Mouse (Mus musculus) G1E (cell line): ENCODE measurements around the gene Ptrh2. TPM values are rescaled to one million over a fixed set of nuclear protein-coding genes. Genes with fewer than 3 reads are reported as not detected.

Source experiments
- ATAC-seq: 2 replicates; pipeline ENCODE4 v1.8.0; 2016; ENCODE audit warnings: mild to moderate bottlenecking; ENCODE audit not compliant: insufficient number of reproducible peaks, poor library complexity, low FRiP score, severe bottlenecking; ENCODE audit errors: extremely low read depth
- DNase-seq: peaks from one replicate; pipeline ENCODE4 v3.0.0; 2012; ENCODE audit warnings: low spot score
- H3K27me3 ChIP-seq: 2 replicates; pipeline ENCODE4 v1.6.1; 2012; ENCODE audit warnings: mild to moderate bottlenecking, low read length, inconsistent platforms; ENCODE audit not compliant: insufficient read depth
- H3K36me3 ChIP-seq: replicated peaks from 2 replicates; pipeline ENCODE3; 2012; ENCODE audit warnings: mild to moderate bottlenecking, inconsistent platforms
- H3K4me1 ChIP-seq: 2 replicates; pipeline ENCODE4 v1.6.1; 2012; ENCODE audit warnings: low read depth, low read length, inconsistent platforms, mixed read lengths; ENCODE audit not compliant: insufficient read depth
- H3K4me3 ChIP-seq: 2 replicates; pipeline ENCODE4 v1.5.1; 2012; ENCODE audit warnings: low read depth, mild to moderate bottlenecking, inconsistent platforms, low read length, moderate library complexity, mixed read lengths
- H3K9me3 ChIP-seq: replicated peaks from 2 replicates; pipeline ENCODE4 v1.6.1; 2012; ENCODE audit warnings: inconsistent platforms
- CTCF ChIP-seq: IDR thresholded peaks from 2 replicates; pipeline ENCODE4 v1.5.1; 2012; ENCODE audit warnings: low read depth, low read length, inconsistent platforms, mixed read lengths
- GATA1 ChIP-seq: IDR thresholded peaks from 2 replicates; pipeline ENCODE4 v1.6.1; 2012; ENCODE audit warnings: borderline replicate concordance, low read length, inconsistent platforms, mixed read lengths
- GATA2 ChIP-seq: IDR thresholded peaks from 2 replicates; pipeline ENCODE4 v1.6.1; 2012; ENCODE audit warnings: low read depth, low read length, inconsistent platforms, borderline replicate concordance
- POLR2AphosphoS5 ChIP-seq: IDR thresholded peaks from 2 replicates; pipeline ENCODE4 v1.6.1; 2012; ENCODE audit warnings: low read depth, low read length, inconsistent platforms; ENCODE audit not compliant: insufficient replicate concordance
- TAL1 ChIP-seq: conservative IDR thresholded peaks from 2 replicates; pipeline ENCODE4 v1.6.1; 2012; ENCODE audit warnings: low read depth, low read length, inconsistent platforms, mixed read lengths
- polyA plus RNA-seq: library from polyadenylated mRNA; stranded (reverse); fragments of >175 nt; gene quantifications from 2 replicates; pipeline ENCODE4 v1.2.3, GENCODE M21; 2012
- total RNA-seq, 2 experiments: library from RNA; stranded (forward) in 1 of 2; stranded (reverse) in 1 of 2; fragments of 200-1000 nt in 1 of 2; fragments of >200 nt in 1 of 2; fragmentation: Nextera tagmentation in 1 of 2; gene quantifications; 2 replicates each; pipeline ENCODE4 v1.2.3; 2014 to 2017

The Ptrh2 gene
- total and polyA plus RNA-seq, 3 experiments, result 1.7 to 41.0 (median 29.6) TPM

- ATAC-seq (no peak), DNase-seq (no peak)
- Histone ChIP-seq H3K4me3 (no peak overlapping the region), H3K9me3 (no peaks in the 10 kb centered on the region), H3K27me3 (no peaks in the 10 kb centered on the region), H3K36me3 (peaks cover 45% of the 10 kb centered on the region), H3K4me1 (peaks cover 40% of the 10 kb centered on the region)
- TF ChIP-seq GATA1, result no peak
- no peak for TF ChIP-seq GATA2
- no peak for TF ChIP-seq POLR2AphosphoS5
- TF ChIP-seq TAL1, result no peak
- TF ChIP-seq CTCF, result no peak
Observed at GRCm38 (mm10) chr11:86654096-86654495, 29.7 kb upstream of the Ptrh2 start.

GRCm38 (mm10) chr11:86655671-86656070 lies 28.1 kb upstream of the Ptrh2 start:
- DNase-seq (no peak), ATAC-seq (no peak)
- Histone ChIP-seq H3K9me3 (no peaks in the 10 kb centered on the region), H3K4me3 (peak overlapping the region; percentile 37; the same call in 1 of the 2 replicates), H3K36me3 (peaks cover 47% of the 10 kb centered on the region), H3K4me1 (peaks cover 40% of the 10 kb centered on the region), H3K27me3 (no peaks in the 10 kb centered on the region)
- TF ChIP-seq CTCF, result no peak
- TF ChIP-seq GATA2, result no peak
- no peak for TF ChIP-seq GATA1
- no peak for TF ChIP-seq POLR2AphosphoS5
- no peak for TF ChIP-seq TAL1

- H3K4me3 ChIP-seq, result peak overlapping the region; percentile 13; the same call in 1 of the 2 replicates
Observed at GRCm38 (mm10) chr11:86656849-86657567, 26.8 kb upstream of the Ptrh2 start.

GRCm38 (mm10) chr11:86657863-86658262 lies 25.9 kb upstream of the Ptrh2 start:
- Histone ChIP-seq H3K9me3 (no peaks in the 10 kb centered on the region), H3K27me3 (no peaks in the 10 kb centered on the region), H3K36me3 (peaks cover 52% of the 10 kb centered on the region), H3K4me3 (no peak overlapping the region), H3K4me1 (peaks cover 41% of the 10 kb centered on the region)
- peak; percentile 54 for ATAC-seq
- DNase-seq, result no peak
- no peak for TF ChIP-seq GATA2
- TF ChIP-seq GATA1, result no peak

More at GRCm38 (mm10) chr11:86656849-86657567, 26.8 kb upstream of the Ptrh2 start:
- TF ChIP-seq POLR2AphosphoS5, result no peak
- no peak for TF ChIP-seq GATA2
- TF ChIP-seq CTCF, result no peak
- no peak for TF ChIP-seq TAL1
- TF ChIP-seq GATA1, result no peak
- H3K9me3 ChIP-seq, result no peaks in the 10 kb centered on the region
- peaks cover 53% of the 10 kb centered on the region for H3K36me3 ChIP-seq
- no peaks in the 10 kb centered on the region for H3K27me3 ChIP-seq
- ATAC-seq (peak; percentile 43; the same call in 1 of the 2 replicates), DNase-seq (no peak)
- peaks cover 40% of the 10 kb centered on the region for H3K4me1 ChIP-seq

- TF ChIP-seq GATA1 (no peak), CTCF (no peak)
- Histone ChIP-seq H3K4me1 (peaks cover 48% of the 10 kb centered on the region), H3K4me3 (no peak overlapping the region), H3K27me3 (no peaks in the 10 kb centered on the region), H3K9me3 (no peaks in the 10 kb centered on the region), H3K36me3 (peaks cover 67% of the 10 kb centered on the region)
- no peak for ATAC-seq
- no peak for DNase-seq
Observed at GRCm38 (mm10) chr11:86662986-86663895, 20.5 kb upstream of the Ptrh2 start.

DNA sequence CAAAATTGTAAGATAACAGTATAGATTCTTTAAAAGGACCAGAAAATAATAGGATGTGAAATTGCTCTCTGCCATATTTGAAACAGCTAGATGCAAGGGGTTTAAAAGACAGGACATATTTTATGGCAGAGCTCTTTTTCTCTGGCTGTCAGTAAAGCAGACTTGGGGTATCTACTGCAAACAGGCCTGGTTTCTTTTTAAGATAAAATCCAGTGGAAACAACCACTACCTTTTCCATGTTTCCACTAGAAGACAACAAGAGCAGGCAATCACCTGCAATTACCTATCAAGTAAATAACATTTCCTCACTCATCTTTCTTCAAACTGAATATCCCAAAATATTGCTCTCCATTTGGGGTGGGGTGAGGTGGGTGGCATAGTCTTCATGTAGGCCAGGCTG lies 19.8 kb upstream of the Ptrh2 start:
- Histone ChIP-seq H3K4me3 (no peak overlapping the region), H3K27me3 (no peaks in the 10 kb centered on the region), H3K9me3 (no peaks in the 10 kb centered on the region), H3K4me1 (peaks cover 49% of the 10 kb centered on the region), H3K36me3 (peaks cover 64% of the 10 kb centered on the region)
- TF ChIP-seq GATA1 (no peak), CTCF (no peak), GATA2 (no peak), TAL1 (no peak)
- DNase-seq, result no peak
- ATAC-seq, result no peak
